Mouse (Mus musculus) lung, adult 2 months (tissue): ENCODE data around the gene Galnt7. TPM values are rescaled to one million over a fixed set of nuclear protein-coding genes. Genes with fewer than 3 reads are reported as not detected.

Experiments used
- DNase-seq: peaks from one replicate; pipeline ENCODE4 v3.0.0; 2022
- H3K4me1 ChIP-seq: fragments of 200-500 bp; 2 replicates; pipeline ENCODE4 v1.6.1; 2011; ENCODE audit warnings: low read length; ENCODE audit not compliant: control insufficient read depth, insufficient read depth
- H3K4me3 ChIP-seq: fragments of 200-500 bp; replicated peaks from 2 replicates; pipeline ENCODE3; 2011; ENCODE audit warnings: low read depth, mild to moderate bottlenecking, control low read depth, low read length; ENCODE audit errors: extremely low read depth
- CTCF ChIP-seq: fragments of 200-500 bp; IDR thresholded peaks from 2 replicates; pipeline ENCODE4 v1.5.1; 2011; ENCODE audit warnings: mild to moderate bottlenecking, low read length, control low read depth; ENCODE audit not compliant: insufficient read depth
- POLR2A ChIP-seq: fragments of 200-500 bp; IDR thresholded peaks from 2 replicates; pipeline ENCODE4 v1.6.1; 2011; ENCODE audit warnings: low read depth, mild to moderate bottlenecking, control low read depth, low read length, borderline replicate concordance; ENCODE audit errors: extremely low read depth
- WGBS: fragments of 180-500 bp; shearing (Covaris S2); methylation state at CpG from one replicate; pipeline ENCODE4 v1.1.7; 2018; 5-methylcytosine and 5-hydroxymethylcytosine counted together
- polyA plus RNA-seq: library from polyadenylated mRNA; depleted of rRNA; stranded (reverse); fragments of >200 nt; gene quantifications from 2 replicates; pipeline ENCODE4 v1.2.3, GENCODE M21; 2012

Galnt7 gene
- polyA plus RNA-seq, 1 experiment, result 2.0 TPM

DNA sequence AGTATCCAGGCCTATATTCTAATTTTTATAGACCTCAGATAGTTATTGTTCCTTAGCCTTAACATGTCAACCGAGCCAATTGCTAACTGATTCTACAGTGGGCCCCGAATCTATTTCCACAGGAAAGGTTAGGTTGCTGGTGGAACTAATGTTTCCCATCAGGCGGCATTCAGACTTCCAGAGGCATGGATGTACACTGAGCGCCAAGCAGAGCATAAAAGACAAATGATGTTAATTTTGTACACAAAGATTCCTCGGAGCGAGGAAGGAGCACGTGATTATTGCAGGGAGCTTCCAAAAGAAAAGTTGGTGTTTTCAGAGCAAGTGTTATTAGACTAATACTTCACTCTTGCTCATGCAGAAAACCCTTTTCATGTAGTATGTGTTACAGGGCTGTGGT, 21.1 kb downstream of the Galnt7 start:
- DNase-seq, result no peak
- whole genome bisulfite sequencing, result 93% methylated on average over 7 of the region's 7 CpGs
- TF ChIP-seq POLR2A (no peak), CTCF (no peak)
- no peak overlapping the region for H3K4me3 ChIP-seq
- H3K4me1 ChIP-seq, result no peaks in the 10 kb centered on the region

DNA sequence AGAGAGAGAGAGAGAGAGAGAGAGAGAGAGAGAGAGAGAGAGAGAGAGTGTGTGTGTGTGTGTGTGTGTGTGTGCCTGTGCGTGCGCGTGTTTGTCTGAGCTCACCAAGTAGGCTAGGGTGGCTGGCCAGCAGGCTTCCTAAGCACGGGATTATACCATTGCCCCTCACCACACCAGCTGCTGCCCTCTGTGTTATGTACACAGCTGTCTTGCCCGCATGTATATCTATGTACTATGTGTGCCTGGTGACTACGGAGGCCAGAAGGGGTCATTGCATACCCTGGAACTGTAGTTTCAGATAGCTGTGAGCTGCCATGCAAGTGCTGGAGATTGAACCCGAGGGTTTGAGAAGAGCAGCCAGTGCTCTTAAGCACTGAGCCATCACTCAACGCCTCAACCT, 22.7 kb downstream of the Galnt7 start:
- 78% methylated on average over 8 of the region's 8 CpGs for WGBS
- DNase-seq, result no peak
- no peak overlapping the region for H3K4me3 ChIP-seq
- TF ChIP-seq POLR2A (no peak), CTCF (no peak)
- no peaks in the 10 kb centered on the region for H3K4me1 ChIP-seq

DNA sequence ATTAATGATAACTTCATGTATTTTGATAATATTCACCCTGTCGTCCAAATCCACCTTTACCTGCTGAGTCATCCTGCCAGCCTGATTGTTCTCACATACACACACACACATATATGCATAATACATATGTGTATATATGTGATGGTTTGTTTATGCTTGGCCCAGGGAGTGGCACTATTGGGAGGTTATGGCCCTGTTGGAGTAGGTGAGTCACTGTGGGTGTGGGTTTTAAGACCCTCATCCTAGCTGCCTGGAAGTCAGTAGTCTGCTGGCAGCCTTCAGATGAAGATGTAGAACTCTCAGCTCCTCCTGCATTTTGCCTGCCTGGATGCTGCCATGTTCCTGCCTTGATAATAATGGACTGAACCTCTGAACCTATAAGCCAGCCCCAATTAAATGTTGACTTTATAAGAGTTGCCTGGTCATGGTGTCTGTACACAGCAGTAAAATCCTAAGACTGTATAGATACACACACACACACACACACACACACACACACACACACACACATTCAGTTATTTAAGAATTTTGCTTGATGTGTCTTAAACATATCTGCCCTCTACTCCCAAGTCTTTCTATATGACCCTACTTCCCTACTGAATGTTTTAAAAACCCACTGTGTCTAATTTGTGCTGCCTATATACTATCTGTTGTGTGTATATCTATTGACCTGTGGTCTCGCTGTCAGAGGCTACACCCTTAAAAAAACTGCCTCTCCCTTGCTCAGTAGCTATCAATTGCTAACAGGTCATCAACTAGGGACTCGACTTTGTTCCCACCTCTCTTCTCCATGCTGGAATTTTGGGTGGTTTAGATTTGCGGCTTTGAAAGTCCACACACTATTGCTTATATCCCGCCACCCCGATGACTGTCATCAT, 23.8 kb downstream of the Galnt7 start:
- H3K4me1 ChIP-seq, result no peaks in the 10 kb centered on the region
- no peak overlapping the region for H3K4me3 ChIP-seq
- TF ChIP-seq CTCF (no peak), POLR2A (no peak)
- 78% methylated on average over 6 of the region's 6 CpGs for WGBS
- no peak for DNase-seq

DNA sequence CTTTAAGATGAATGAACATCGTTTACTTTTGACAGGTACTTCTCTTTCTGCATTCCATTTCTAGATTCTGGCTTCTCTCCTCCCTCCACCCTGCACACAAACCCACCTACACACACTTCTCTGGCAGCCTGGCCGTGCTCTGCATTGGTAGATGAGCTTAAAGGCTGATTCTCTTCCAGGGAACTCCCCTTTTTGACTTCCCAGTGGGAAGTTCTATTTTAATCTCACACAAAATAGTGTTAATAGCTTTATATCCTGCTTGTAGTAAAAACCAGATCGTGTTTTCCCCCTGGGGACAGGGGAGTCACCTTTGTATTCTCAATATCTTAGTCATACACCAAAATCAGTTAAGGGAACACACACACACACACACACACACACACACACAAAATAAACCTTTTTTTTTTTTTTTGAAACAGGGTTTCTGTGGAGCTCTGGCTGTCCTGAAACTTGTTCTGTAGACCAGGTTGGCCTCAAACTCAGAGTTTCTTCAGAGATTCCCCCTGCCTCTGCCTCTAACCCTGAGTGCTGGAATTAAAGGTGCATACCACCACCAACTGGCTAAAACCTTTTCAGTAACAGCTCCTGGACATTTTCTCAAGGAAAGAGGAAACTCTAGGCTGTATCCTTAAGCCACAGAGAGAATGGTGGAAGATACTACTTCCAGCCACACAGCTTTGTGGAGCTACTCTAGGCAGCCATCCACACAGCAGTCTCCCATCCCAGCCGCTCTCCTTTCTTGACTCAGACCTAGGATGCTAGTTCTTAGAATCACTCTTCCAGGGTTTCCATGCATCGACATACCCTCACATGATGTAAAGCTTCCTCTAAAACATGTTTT, 24.7 kb downstream of the Galnt7 start:
- 64% methylated on average over 5 of the region's 5 CpGs for WGBS
- TF ChIP-seq CTCF, result no peak
- TF ChIP-seq POLR2A, result no peak
- no peak for DNase-seq
- Histone ChIP-seq H3K4me3 (no peak overlapping the region), H3K4me1 (no peaks in the 10 kb centered on the region)

DNA sequence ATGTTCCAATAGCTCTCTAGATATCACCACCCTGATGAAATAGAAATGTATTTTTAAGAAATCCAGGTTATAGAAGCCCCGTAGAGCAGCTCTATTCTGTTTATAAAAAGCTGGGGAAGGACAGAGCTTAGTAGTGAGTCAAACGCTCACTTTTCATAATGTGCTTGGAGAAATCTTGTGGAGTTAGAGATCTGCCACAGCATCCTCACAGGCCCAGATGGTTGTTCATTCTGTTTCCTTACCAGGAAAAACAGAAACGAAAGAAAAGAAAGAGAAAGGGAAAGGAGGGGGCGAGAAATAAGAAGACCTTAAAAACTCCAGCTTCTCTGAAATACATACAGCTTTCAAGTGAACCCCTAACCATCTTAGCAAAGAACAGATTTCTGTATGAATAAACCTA, 28.9 kb downstream of the Galnt7 start:
- DNase-seq, result no peak
- Histone ChIP-seq H3K4me3 (no peak overlapping the region), H3K4me1 (no peaks in the 10 kb centered on the region)
- TF ChIP-seq POLR2A (no peak), CTCF (no peak)
- 84% methylated on average over 4 of the region's 4 CpGs for WGBS

DNA sequence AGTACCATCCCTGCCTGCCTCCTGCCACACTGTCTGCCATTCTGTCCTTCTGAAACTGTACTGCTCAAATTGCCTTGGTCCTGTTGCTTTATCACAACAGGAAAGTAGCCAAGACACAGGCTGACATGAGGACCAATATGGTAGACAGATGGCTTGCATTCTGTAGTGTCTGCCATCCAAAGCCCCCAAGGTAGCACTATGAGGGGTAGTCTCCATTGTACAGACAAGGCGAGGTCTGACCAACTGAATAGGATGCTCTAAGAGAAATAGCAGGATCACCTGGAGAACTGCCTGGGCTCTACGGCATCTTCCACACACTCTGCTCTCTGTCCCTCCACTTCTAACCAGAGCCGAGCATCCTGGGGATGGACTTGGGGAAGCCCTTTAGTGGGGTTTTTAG, 29.8 kb downstream of the Galnt7 start:
- WGBS, result 95% methylated on average over 3 of the region's 3 CpGs
- TF ChIP-seq POLR2A (no peak), CTCF (no peak)
- no peak for DNase-seq
- H3K4me3 ChIP-seq, result no peak overlapping the region
- H3K4me1 ChIP-seq, result no peaks in the 10 kb centered on the region

DNA sequence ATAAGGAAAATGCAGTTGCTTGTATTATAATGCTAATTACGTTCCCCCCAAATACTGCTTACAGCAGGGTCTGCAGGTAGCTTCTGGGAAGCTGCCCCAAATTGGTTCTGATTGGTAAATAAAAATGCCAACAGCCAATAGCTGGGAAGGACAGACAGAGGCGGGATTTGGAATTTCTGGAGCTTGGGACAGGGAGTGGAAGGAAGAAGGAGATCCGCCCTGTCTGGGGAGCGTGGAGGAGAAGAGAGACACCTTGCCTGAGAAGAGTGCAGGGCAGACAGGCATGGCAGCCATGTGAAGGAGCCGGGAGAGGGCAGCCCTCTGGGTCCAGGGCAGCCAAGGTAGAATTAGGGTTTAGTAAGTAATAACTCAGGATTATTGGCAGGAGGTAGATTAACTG, 35.9 kb downstream of the Galnt7 start:
- no peaks in the 10 kb centered on the region for H3K4me1 ChIP-seq
- DNase-seq, result no peak
- TF ChIP-seq POLR2A, result no peak
- TF ChIP-seq CTCF, result no peak
- WGBS, result 83% methylated on average over 5 of the region's 5 CpGs
- no peak overlapping the region for H3K4me3 ChIP-seq

DNA sequence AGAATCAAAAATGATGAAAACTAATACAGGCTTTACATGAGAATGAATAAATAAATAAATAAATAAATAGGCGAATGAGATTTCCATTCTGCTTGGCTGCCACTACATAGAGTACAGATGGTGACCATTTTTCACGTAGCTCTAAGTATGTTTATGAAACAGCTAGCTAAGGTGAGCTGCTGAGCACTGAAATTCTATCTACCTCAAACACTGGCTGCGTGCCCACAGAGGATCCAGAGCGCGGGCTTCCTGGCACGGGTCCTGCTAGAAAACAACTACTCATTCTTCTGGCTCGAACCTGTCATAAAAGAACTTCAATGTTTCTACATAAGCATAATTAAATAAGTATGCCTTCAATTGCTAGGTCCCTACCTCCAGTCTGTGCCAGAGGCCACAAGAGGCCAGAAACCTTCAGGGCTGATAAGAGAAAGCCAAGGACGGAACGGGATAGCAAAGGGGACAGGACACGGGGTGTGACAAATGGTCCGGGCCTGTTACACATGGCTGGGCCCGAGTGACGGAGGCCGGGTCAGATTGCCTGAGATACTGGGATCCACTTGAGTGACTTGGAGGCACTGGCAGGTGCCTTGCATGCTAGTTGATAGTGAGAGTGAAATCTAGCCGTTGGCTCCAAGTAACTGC, 37.7 kb downstream of the Galnt7 start:
- WGBS, result 42% methylated on average over 15 of the region's 15 CpGs
- H3K4me1 ChIP-seq, result no peaks in the 10 kb centered on the region

DNA sequence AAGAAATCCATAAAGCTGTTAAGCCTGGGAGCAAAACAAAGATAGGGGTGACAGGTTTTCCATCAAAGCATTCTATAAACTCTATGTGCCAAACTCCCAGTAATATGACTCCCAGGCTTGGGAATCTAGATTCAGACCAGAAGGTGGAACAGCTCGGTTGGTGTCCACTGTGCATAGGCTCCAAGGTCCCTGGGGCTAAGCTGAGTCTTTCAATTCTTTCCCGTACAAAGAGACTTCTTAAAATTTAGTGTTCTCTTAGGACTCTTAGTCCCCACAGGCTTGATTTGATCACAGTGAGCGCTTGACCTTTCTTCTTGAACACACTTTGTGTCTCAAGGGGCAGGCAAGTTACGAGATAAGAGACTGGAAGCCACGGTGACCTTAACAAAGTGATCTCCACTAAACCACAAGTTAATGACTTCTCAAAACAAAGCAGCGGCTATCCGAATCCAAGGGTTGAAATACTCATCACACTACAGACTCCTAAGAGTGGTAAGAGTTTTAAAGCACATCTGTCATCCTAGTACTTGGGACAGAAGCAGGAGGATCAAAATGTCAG, 41.3 kb downstream of the Galnt7 start:
- Histone ChIP-seq H3K4me1 (no peaks in the 10 kb centered on the region), H3K4me3 (no peak overlapping the region)
- DNase-seq, result no peak
- no peak for TF ChIP-seq POLR2A
- TF ChIP-seq CTCF, result no peak
- WGBS, result 51% methylated on average over 7 of the region's 7 CpGs

More for the DNA sequence above, 37.7 kb downstream of the Galnt7 start:
- no peak for DNase-seq
- H3K4me3 ChIP-seq, result no peak overlapping the region
- no peak for TF ChIP-seq CTCF
- TF ChIP-seq POLR2A, result no peak
